Mouse (Mus musculus): ENCODE results near the gene Eif2ak1. TPM values are rescaled to one million over a fixed set of nuclear protein-coding genes. Genes with fewer than 3 reads are reported as not detected.

Eif2ak1 gene
- total RNA-seq, 1 experiment: 28.1 TPM

DNA sequence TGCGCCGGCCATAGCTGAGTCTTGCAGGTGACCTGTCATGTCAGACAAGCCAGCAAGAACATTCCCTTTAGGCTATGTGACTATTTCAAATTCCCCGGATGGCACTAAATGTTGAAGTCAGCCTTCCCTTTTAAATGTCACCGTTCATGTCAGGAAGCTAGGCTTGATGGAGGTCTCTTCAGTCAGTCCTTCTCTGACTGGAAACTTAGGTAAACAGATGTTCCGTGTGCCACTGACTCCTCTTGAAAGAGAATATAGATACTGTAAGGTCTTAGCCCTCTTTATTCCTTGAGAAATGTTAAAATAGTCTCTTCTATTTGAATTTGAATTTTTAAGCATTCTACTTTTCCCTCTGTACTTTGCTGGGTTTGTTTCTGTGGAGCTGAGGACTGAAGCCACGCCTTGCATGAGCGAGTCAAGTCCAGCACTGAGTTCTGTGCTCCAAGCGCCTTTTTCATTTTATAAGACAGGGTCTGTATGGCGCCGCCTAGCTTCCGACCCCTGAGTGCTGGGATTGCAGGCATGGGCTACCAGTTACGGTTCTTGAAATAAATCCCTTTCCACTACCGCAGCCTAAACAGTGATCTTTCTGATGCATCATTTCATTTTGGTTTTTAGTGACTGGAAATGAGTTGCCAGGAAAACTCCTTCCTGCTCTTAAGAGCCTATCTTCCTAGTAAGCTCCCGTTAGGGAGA is 80.2 kb downstream of the Eif2ak1 start, which contains the start of gene Ankrd61:
Gene Ankrd61 (minus strand): TSS at position 51 of the 696 bp plus-strand sequence.
- TF ChIP-seq ZC3H11A (IDR thresholded peaks at IDR 0.05; ENCODE audit: borderline replicate concordance, low read depth, low read length) (no peak), CHD2 (IDR thresholded peaks at IDR 0.05; ENCODE audit: low read depth, low read length) (no peak), MAFK (IDR thresholded peaks at IDR 0.05; ENCODE audit: insufficient read depth, low read depth, low read length) (no peak), HCFC1 (IDR thresholded peaks at IDR 0.05; ENCODE audit: borderline replicate concordance, insufficient read depth, low read length) (no peak), ZNF384 (IDR thresholded peaks at IDR 0.05; ENCODE audit: low read depth, low read length) (no peak)
- H3K4me1 ChIP-seq (ENCODE audit: control insufficient read depth in 2 of 2, insufficient read depth in 2 of 2, low read length in 2 of 2, poor library complexity in 1 of 2): no peaks in the 10 kb centered on the region
- DNase-seq (ENCODE audit: low read depth, low spot score): no peak
- H3K4me3 ChIP-seq (ENCODE audit: insufficient read depth in 1 of 2, low read depth in 1 of 2, low read length in 2 of 2, poor library complexity in 1 of 2, severe bottlenecking in 1 of 2): no peak within 1 kb of the TSS
- H3K9me3 ChIP-seq (ENCODE audit: control insufficient read depth, insufficient read depth, low read depth, low read length): no peaks in the 10 kb centered on the region
- peaks cover 25% of the 10 kb centered on the region for H3K36me3 ChIP-seq (ENCODE audit: control insufficient read depth, insufficient read depth, low read length, poor library complexity, severe bottlenecking)
- in situ Hi-C loops (cut with MboI; ENCODE audit: low sequenced_read_pairs in 2 of 2, unreplicated experiment in 2 of 2): no loop called here
- H3K9ac ChIP-seq (ENCODE audit: insufficient read depth, low read depth, low read length, poor library complexity, severe bottlenecking): no peak within 1 kb of the TSS
- no peak within 1 kb of the TSS for H3K27ac ChIP-seq (ENCODE audit: insufficient read depth, low read depth, low read length, poor library complexity, severe bottlenecking)

- Histone ChIP-seq H3K9me3 (ENCODE audit: control insufficient read depth, insufficient read depth, low read depth, low read length) (no peaks in the 10 kb centered on the region), H3K27ac (ENCODE audit: insufficient read depth, low read depth, low read length, poor library complexity, severe bottlenecking) (no peak overlapping the region), H3K36me3 (ENCODE audit: control insufficient read depth, insufficient read depth, low read length, poor library complexity, severe bottlenecking) (peaks cover 50% of the 10 kb centered on the region), H3K9ac (ENCODE audit: insufficient read depth, low read depth, low read length, poor library complexity, severe bottlenecking) (no peak overlapping the region), H3K4me3 (ENCODE audit: insufficient read depth in 1 of 2, low read depth in 1 of 2, low read length in 2 of 2, poor library complexity in 1 of 2, severe bottlenecking in 1 of 2) (no peak overlapping the region), H3K4me1 (ENCODE audit: control insufficient read depth in 2 of 2, insufficient read depth in 2 of 2, low read length in 2 of 2, poor library complexity in 1 of 2) (no peaks in the 10 kb centered on the region)
- DNase-seq (ENCODE audit: low read depth, low spot score): no peak
- in situ Hi-C loops (cut with MboI; ENCODE audit: low sequenced_read_pairs in 2 of 2, unreplicated experiment in 2 of 2): no loop called here
- no peak for TF ChIP-seq HCFC1 (IDR thresholded peaks at IDR 0.05; ENCODE audit: borderline replicate concordance, insufficient read depth, low read length)
- no peak for TF ChIP-seq MAFK (IDR thresholded peaks at IDR 0.05; ENCODE audit: insufficient read depth, low read depth, low read length)
- no peak for TF ChIP-seq CHD2 (IDR thresholded peaks at IDR 0.05; ENCODE audit: low read depth, low read length)
- no peak for TF ChIP-seq ZC3H11A (IDR thresholded peaks at IDR 0.05; ENCODE audit: borderline replicate concordance, low read depth, low read length)
- no peak for TF ChIP-seq ZNF384 (IDR thresholded peaks at IDR 0.05; ENCODE audit: low read depth, low read length)
Observed at GRCm38 (mm10) chr5:143902111-143902510, 84.5 kb downstream of the Eif2ak1 start.

- Histone ChIP-seq H3K9ac (ENCODE audit: insufficient read depth, low read depth, low read length, poor library complexity, severe bottlenecking) (no peak overlapping the region), H3K27ac (ENCODE audit: insufficient read depth, low read depth, low read length, poor library complexity, severe bottlenecking) (no peak overlapping the region), H3K36me3 (ENCODE audit: control insufficient read depth, insufficient read depth, low read length, poor library complexity, severe bottlenecking) (peaks cover 53% of the 10 kb centered on the region), H3K4me1 (ENCODE audit: control insufficient read depth in 2 of 2, insufficient read depth in 2 of 2, low read length in 2 of 2, poor library complexity in 1 of 2) (peaks cover 0 to 2% of the 10 kb centered on the region in 2 experiments; a peak in 1 of 4 replicates), H3K9me3 (ENCODE audit: control insufficient read depth, insufficient read depth, low read depth, low read length) (no peaks in the 10 kb centered on the region), H3K4me3 (ENCODE audit: insufficient read depth in 1 of 2, low read depth in 1 of 2, low read length in 2 of 2, poor library complexity in 1 of 2, severe bottlenecking in 1 of 2) (no peak overlapping the region)
- in situ Hi-C loops (cut with MboI; ENCODE audit: low sequenced_read_pairs in 2 of 2, unreplicated experiment in 2 of 2): no loop called here
- TF ChIP-seq ZNF384 (IDR thresholded peaks at IDR 0.05; ENCODE audit: low read depth, low read length) (no peak), ZC3H11A (IDR thresholded peaks at IDR 0.05; ENCODE audit: borderline replicate concordance, low read depth, low read length) (no peak), MAFK (IDR thresholded peaks at IDR 0.05; ENCODE audit: insufficient read depth, low read depth, low read length) (no peak)
- DNase-seq (ENCODE audit: low read depth, low spot score): no peak
Observed at GRCm38 (mm10) chr5:143903813-143904212, 86.2 kb downstream of the Eif2ak1 start.

GRCm38 (mm10) chr5:143906429-143906828 is 88.8 kb downstream of the Eif2ak1 start:
- no peaks in the 10 kb centered on the region for H3K9me3 ChIP-seq (ENCODE audit: control insufficient read depth, insufficient read depth, low read depth, low read length)
- no peak overlapping the region for H3K4me3 ChIP-seq (ENCODE audit: insufficient read depth in 1 of 2, low read depth in 1 of 2, low read length in 2 of 2, poor library complexity in 1 of 2, severe bottlenecking in 1 of 2)
- no peak overlapping the region for H3K9ac ChIP-seq (ENCODE audit: insufficient read depth, low read depth, low read length, poor library complexity, severe bottlenecking)
- no peak for TF ChIP-seq MAFK (IDR thresholded peaks at IDR 0.05; ENCODE audit: insufficient read depth, low read depth, low read length)
- TF ChIP-seq CHD2 (IDR thresholded peaks at IDR 0.05; ENCODE audit: low read depth, low read length): no peak
- no peak for TF ChIP-seq ZC3H11A (IDR thresholded peaks at IDR 0.05; ENCODE audit: borderline replicate concordance, low read depth, low read length)
- TF ChIP-seq ZNF384 (IDR thresholded peaks at IDR 0.05; ENCODE audit: low read depth, low read length): no peak
- TF ChIP-seq HCFC1 (IDR thresholded peaks at IDR 0.05; ENCODE audit: borderline replicate concordance, insufficient read depth, low read length): no peak
- no peak for DNase-seq (ENCODE audit: low read depth, low spot score)
- in situ Hi-C loops (cut with MboI; ENCODE audit: low sequenced_read_pairs in 2 of 2, unreplicated experiment in 2 of 2): no loop called here
- peaks cover 0 to 2% of the 10 kb centered on the region in 2 experiments; a peak in 1 of 4 replicates for H3K4me1 ChIP-seq (ENCODE audit: control insufficient read depth in 2 of 2, insufficient read depth in 2 of 2, low read length in 2 of 2, poor library complexity in 1 of 2)
- H3K36me3 ChIP-seq (ENCODE audit: control insufficient read depth, insufficient read depth, low read length, poor library complexity, severe bottlenecking): peaks cover 46% of the 10 kb centered on the region
- no peak overlapping the region for H3K27ac ChIP-seq (ENCODE audit: insufficient read depth, low read depth, low read length, poor library complexity, severe bottlenecking)
